Mouse (Mus musculus): ENCODE data around the gene Scamp4. TPM values are rescaled to one million over a fixed set of nuclear protein-coding genes. Genes with fewer than 3 reads are reported as not detected.

The Scamp4 gene
- total RNA-seq, 2 experiments from 2014 or later = 27.0 to 30.4 TPM

GRCm38 (mm10) chr10:80655406-80656129 is 52.9 kb downstream of the Scamp4 start:
- no peak for DNase-seq

- peak; percentile 98 for DNase-seq
These were observed 53.6 kb downstream of the Scamp4 start for GRCm38 (mm10) chr10:80656130-80656862.

- DNase-seq = no peak
These were observed 54.4 kb downstream of the Scamp4 start, which contains the start of gene Btbd2 for GRCm38 (mm10) chr10:80656863-80657623. TSS of gene Btbd2 (minus strand) at chr10:80657071.

- DNase-seq = no peak
These were observed 55.6 kb downstream of the Scamp4 start for GRCm38 (mm10) chr10:80658194-80658840.

- DNase-seq = no peak
These were observed 56.1 kb downstream of the Scamp4 start for GRCm38 (mm10) chr10:80658841-80659202.

- DNase-seq = peak; percentile 87
These were observed 56.5 kb downstream of the Scamp4 start for GRCm38 (mm10) chr10:80659213-80659612.

- peak; percentile 69 for DNase-seq
These were observed 58.5 kb downstream of the Scamp4 start for GRCm38 (mm10) chr10:80661149-80661548.

- no peak for DNase-seq
These were observed 61.0 kb downstream of the Scamp4 start for GRCm38 (mm10) chr10:80663485-80664196.

- DNase-seq = peak; percentile 93
These were observed 61.7 kb downstream of the Scamp4 start for GRCm38 (mm10) chr10:80664197-80665015.

GRCm38 (mm10) chr10:80665016-80665380 is 62.3 kb downstream of the Scamp4 start:
- peak; percentile 87 for DNase-seq

Small RNAs within 50 kb of the gene (microRNA-seq; reads per million reads assigned to microRNA genes)
- gene Mir6912 = 1.0 to 2.2 reads per million in 2 experiments

Other genes starting within 250 kb of the Scamp4 start
- not detected for gene Plk5, start 246.4 kb upstream of the Scamp4 start, total RNA-seq (2021)
- gene Mex3d, start 215.2 kb upstream of the Scamp4 start, total RNA-seq (2021) = 10 to 100 TPM; 20.2 to 22.2 TPM
- gene Mbd3, start 203.3 kb upstream of the Scamp4 start, total RNA-seq (2021) = 100 to 1,000 TPM; 137 to 140 TPM
- gene Uqcr11, start 196.0 kb upstream of the Scamp4 start, total RNA-seq (2021) = 1,000 to 10,000 TPM; 1,257 to 1,372 TPM
- 10 to 100 TPM; 58.6 to 60.1 TPM for gene Tcf3, start 169.2 kb upstream of the Scamp4 start, total RNA-seq (2021)
- gene Onecut3, start 108.0 kb upstream of the Scamp4 start, total RNA-seq (2021) = under 1 TPM in 1 of 2 experiments, not detected in 1; 0.05 TPM
- gene Atp8b3, start 63.7 kb upstream of the Scamp4 start, total RNA-seq (2021) = not detected
- 10 to 100 TPM; 22.4 to 26.2 TPM for gene Rexo1, start 41.3 kb upstream of the Scamp4 start, total RNA-seq (2021)
- 10 to 100 TPM in 1 of 2 experiments, 1 to 10 TPM in 1; 9.6 to 10.4 TPM for gene Klf16, start 25.6 kb upstream of the Scamp4 start, total RNA-seq (2021)
- gene Abhd17a, start 12.5 kb upstream of the Scamp4 start, total RNA-seq (2021) = 10 to 100 TPM; 93.6 to 95.0 TPM
- gene Adat3, start within 50 bp of the Scamp4 start, total RNA-seq (2021) = 1 to 10 TPM; 2.6 to 2.9 TPM
- gene Gm49322, start 3.1 kb downstream of the Scamp4 start, total RNA-seq (2021) = 1 to 10 TPM in 1 of 2 experiments, under 1 TPM in 1; 0.79 to 1.2 TPM
- gene Csnk1g2, start 20.0 kb downstream of the Scamp4 start, total RNA-seq (2021) = 100 to 1,000 TPM; 142 to 162 TPM
- 10 to 100 TPM; 42.2 to 42.4 TPM for gene Btbd2, start 54.2 kb downstream of the Scamp4 start, total RNA-seq (2021)
- 100 to 1,000 TPM; 105 TPM for gene Mknk2, start 75.2 kb downstream of the Scamp4 start, total RNA-seq (2021)
- gene Mob3a, start 99.1 kb downstream of the Scamp4 start, total RNA-seq (2021) = 10 to 100 TPM; 12.5 to 13.0 TPM
- 1 to 10 TPM; 3.2 to 4.6 TPM for gene Izumo4, start 99.3 kb downstream of the Scamp4 start, total RNA-seq (2021)
- 10 to 100 TPM; 47.8 to 53.8 TPM for gene Ap3d1, start 139.4 kb downstream of the Scamp4 start, total RNA-seq (2021)
- gene Dot1l, start 152.3 kb downstream of the Scamp4 start, total RNA-seq (2021) = 10 to 100 TPM; 75.6 to 76.8 TPM
- 10 to 100 TPM; 46.0 to 51.7 TPM for gene Sf3a2, start 195.3 kb downstream of the Scamp4 start, total RNA-seq (2021)
- 10 to 100 TPM; 36.2 to 37.1 TPM for gene Plekhj1, start 195.8 kb downstream of the Scamp4 start, total RNA-seq (2021)
- 1 to 10 TPM in 1 of 2 experiments, under 1 TPM in 1; 0.61 to 1.0 TPM for gene Amh, start 202.4 kb downstream of the Scamp4 start, total RNA-seq (2021)
- gene Jsrp1, start 210.6 kb downstream of the Scamp4 start, total RNA-seq (2021) = 1 to 10 TPM in 1 of 2 experiments, under 1 TPM in 1; 0.62 to 1.6 TPM
- gene Oaz1, start 223.8 kb downstream of the Scamp4 start, total RNA-seq (2021) = 1,000 to 10,000 TPM; 1,002 to 1,049 TPM
- gene Lingo3, start 241.2 kb downstream of the Scamp4 start, total RNA-seq (2021) = 1 to 10 TPM; 1.8 to 2.5 TPM